Mouse (Mus musculus) duodenum, adult 2 months (tissue): ENCODE results near the gene Skint2. TPM values are rescaled to one million over a fixed set of nuclear protein-coding genes. Genes with fewer than 3 reads are reported as not detected.

ENCODE experiments used
- polyA plus RNA-seq: library from polyadenylated mRNA; depleted of rRNA; stranded (reverse); fragments of >200 nt; gene quantifications from 2 replicates; pipeline ENCODE4 v1.2.3, GENCODE M21; 2012; ENCODE audit warnings: low replicate concordance; rRNA removed

Skint2 gene
- polyA plus RNA-seq, result not detected in 2 replicates

GRCm38 (mm10) chr4:112556894-112557293, at the start of gene Skint2:
TSS of gene Skint2 (plus strand) at chr4:112557194.

Other genes with a start within 250 kb of the Skint2 start
- gene Skint9, start 123.2 kb upstream of the Skint2 start, polyA plus RNA-seq, result not detected in 2 replicates
- not detected in 2 replicates for gene Skint10, start 217.7 kb downstream of the Skint2 start, polyA plus RNA-seq